Comparison of ENCODE assay signal across 13 mouse cellular contexts in the genomic region with DNA sequence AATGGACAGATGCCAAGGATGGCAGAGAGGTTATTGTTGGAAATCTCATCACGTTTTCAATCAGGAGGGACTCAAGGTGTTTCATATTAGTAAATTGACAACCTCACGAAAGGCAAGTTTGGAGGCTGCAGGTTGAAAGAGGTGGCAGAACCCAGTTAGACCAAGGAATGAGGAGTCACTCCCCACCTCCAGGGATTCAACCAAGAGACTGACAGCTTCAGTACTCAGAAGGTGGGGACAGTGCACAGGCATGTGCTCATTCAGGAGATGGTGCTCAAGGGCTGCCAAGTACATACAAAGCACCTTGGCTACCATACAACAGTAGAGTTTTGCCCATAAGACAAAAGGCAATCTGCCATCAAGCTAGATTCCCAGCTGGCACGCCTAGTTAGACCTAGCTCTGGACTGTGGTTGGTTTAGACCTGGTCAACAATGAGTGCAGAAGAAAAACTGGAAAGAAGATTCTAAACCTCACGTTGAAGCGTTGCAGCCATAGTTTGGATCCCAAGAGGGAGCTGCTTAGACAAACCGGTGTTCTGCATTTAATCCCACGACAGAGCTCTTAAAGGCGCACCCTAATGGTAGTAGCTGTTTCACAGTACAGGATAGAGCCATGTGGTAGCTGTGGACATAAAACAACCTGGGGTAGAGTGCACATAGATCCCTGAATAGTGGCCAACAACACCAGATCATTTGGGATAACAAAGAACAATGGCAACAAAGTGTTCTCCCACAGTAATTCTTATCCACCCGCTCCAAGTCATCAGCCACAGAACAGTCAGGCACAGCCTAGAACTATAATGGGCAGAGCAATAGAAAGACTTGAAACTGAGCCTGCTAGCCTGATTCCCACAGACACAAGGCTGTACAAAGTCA. TPM values are rescaled to one million over a fixed set of nuclear protein-coding genes. Genes with fewer than 3 reads are reported as not detected.
DNase-seq lines count a peak whose midpoint lies in the region; ATAC-seq lines count a peak whose summit lies in the region.
"Had no signal": no experiment of that assay in that cellular context is flagged by ENCODE, and none has a peak within 500 bp of the region (broad histone marks: within the 10 kb centered on the region; RNA-seq: fewer than 3 reads in every experiment).

No protein-coding gene starts in this region.

- H3K36me3 ChIP-seq in heart, embryonic 14.5 days (ENCODE audit: control insufficient read depth, insufficient read depth, low read length): peaks cover 15% of the 10 kb centered on the region
- H3K36me3 ChIP-seq in hindbrain, embryonic 15.5 days: no peaks in the 10 kb centered on the region

- H3K27me3 ChIP-seq in heart, embryonic 14.5 days (ENCODE audit: control insufficient read depth, insufficient read depth, low read length): no peaks in the 10 kb centered on the region
- H3K27me3 ChIP-seq in hindbrain, embryonic 15.5 days: no peaks in the 10 kb centered on the region

- DNase-seq in heart, adult 9 months (ENCODE audit: low spot score in 2 of 2): no peak
- DNase-seq in 416B (ENCODE audit: low read depth) (peak; percentile 18), NIH3T3 (ENCODE audit: low read depth) (peak; percentile 18)
- DNase-seq in urinary bladder, postnatal 10 days (ENCODE audit: low spot score): no peak
- no peak for DNase-seq in kidney, adult 9 months
- DNase-seq in gastrocnemius, adult 8-10 months (ENCODE audit: low spot score in 2 of 2): no peak
- DNase-seq: thymus, postnatal 4 days had no signal

- no peaks in the 10 kb centered on the region for H3K9me3 ChIP-seq in heart, embryonic 14.5 days (ENCODE audit: control insufficient read depth, low read length)
- no peaks in the 10 kb centered on the region for H3K9me3 ChIP-seq in hindbrain, embryonic 15.5 days
- H3K9me3 ChIP-seq: G1E had no signal

- H3K9ac ChIP-seq in heart, embryonic 14.5 days (ENCODE audit: low read length): no peak overlapping the region
- H3K9ac ChIP-seq in hindbrain, embryonic 15.5 days: peak overlapping the region; percentile 43; the same call in 1 of the 2 replicates

- H3K4me1 ChIP-seq in heart, embryonic 14.5 days (ENCODE audit: control insufficient read depth in 2 of 2, insufficient read depth in 2 of 2, low read length in 2 of 2): peaks cover 3 to 18% of the 10 kb centered on the region in 2 experiments; a peak in 2 of 4 replicates
- peaks cover 22% of the 10 kb centered on the region for H3K4me1 ChIP-seq in hindbrain, embryonic 15.5 days (replicated peaks)

- no peak overlapping the region for H3K27ac ChIP-seq in heart, embryonic 14.5 days (replicated peaks in 1 of 2; ENCODE audit: control insufficient read depth in 1 of 2, insufficient read depth in 1 of 2, low read depth in 2 of 2, low read length in 2 of 2)
- H3K27ac ChIP-seq in hindbrain, embryonic 15.5 days (replicated peaks): peak overlapping the region; percentile 88

- 82% methylated on average over 9 of the region's 9 CpGs for WGBS in heart, embryonic 14.5 days
- WGBS in hindbrain, embryonic 15.5 days: 78% methylated on average over 9 of the region's 9 CpGs

- peak overlapping the region; percentile 74 for H3K4me2 ChIP-seq in heart, embryonic 14.5 days (ENCODE audit: low read length)
- peak overlapping the region; percentile 63 for H3K4me2 ChIP-seq in hindbrain, embryonic 15.5 days

- H3K4me3 ChIP-seq in heart, embryonic 14.5 days (ENCODE audit: control insufficient read depth in 1 of 2, insufficient read depth in 1 of 2, low read depth in 1 of 2, low read length in 2 of 2): no peak overlapping the region
- peak overlapping the region; percentile 42 for H3K4me3 ChIP-seq in hindbrain, embryonic 15.5 days
- H3K4me3 ChIP-seq: erythroblast, embryonic 14.5 days had no signal

- ATAC-seq in heart, embryonic 14.5 days (ENCODE audit: insufficient number of reproducible peaks, insufficient read depth, low FRiP score, low read depth): no peak
- no peak for ATAC-seq in hindbrain, embryonic 15.5 days (ENCODE audit: low FRiP score, low read depth)

RNA-seq across cellular contexts. Expression of a gene that starts 27.5 kb away (rescaled TPM):
- 19.1 and 23.8 TPM in 2 replicates for polyA plus RNA-seq in heart, embryonic 14.5 days (2014; fragmentation: Nextera tagmentation; extraction: Ambion mirVana)
- polyA plus RNA-seq in hindbrain, embryonic 15.5 days (2015; fragmentation: Nextera tagmentation; extraction: Ambion mirVana): 8.6 and 9.5 TPM in 2 replicates
- 10 to 100 TPM; 14.3 to 17.5 (median 15.7) TPM for total RNA-seq in gastrocnemius, adult 8-10 months (2022)

RNA-seq across cellular contexts. Expression of a gene that starts 27.6 kb away (rescaled TPM):
- 0.28 and 0.32 TPM in 2 replicates for polyA plus RNA-seq in heart, embryonic 14.5 days (2014; fragmentation: Nextera tagmentation; extraction: Ambion mirVana)
- polyA plus RNA-seq in hindbrain, embryonic 15.5 days (2015; fragmentation: Nextera tagmentation; extraction: Ambion mirVana): 34.7 and 35.8 TPM in 2 replicates
- total RNA-seq in gastrocnemius, adult 8-10 months (2022): not detected
- total RNA-seq: hematopoietic stem cell, adult 5-6 weeks; monocyte, adult 5-6 weeks had no signal
- polyA plus RNA-seq: erythroblast, embryonic 14.5 days; G1E had no signal

RNA-seq across cellular contexts. Expression of a gene that starts 44.5 kb away (rescaled TPM):
- 6.5 and 6.8 TPM in 2 replicates for polyA plus RNA-seq in heart, embryonic 14.5 days (2014; fragmentation: Nextera tagmentation; extraction: Ambion mirVana)
- 2.7 and 3.1 TPM in 2 replicates for polyA plus RNA-seq in hindbrain, embryonic 15.5 days (2015; fragmentation: Nextera tagmentation; extraction: Ambion mirVana)
- 10 to 100 TPM; 35.8 to 50.4 (median 44.8) TPM for total RNA-seq in gastrocnemius, adult 8-10 months (2022)
- total RNA-seq: hematopoietic stem cell, adult 5-6 weeks had no signal
- polyA plus RNA-seq: G1E had no signal

RNA-seq across cellular contexts. Expression of a gene that starts 50.6 kb away (rescaled TPM):
- 17.0 and 18.6 TPM in 2 replicates for polyA plus RNA-seq in heart, embryonic 14.5 days (2014; fragmentation: Nextera tagmentation; extraction: Ambion mirVana)
- 15.7 and 17.1 TPM in 2 replicates for polyA plus RNA-seq in hindbrain, embryonic 15.5 days (2015; fragmentation: Nextera tagmentation; extraction: Ambion mirVana)
- total RNA-seq in gastrocnemius, adult 8-10 months (2022): 10 to 100 TPM; 22.7 to 30.0 (median 26.5) TPM

Comparison
In these comparisons a context has a peak if more than half of its experiments do, and no peak if none do; other contexts are left out.
1. DNase-seq: peak in 416B (single experiment) and NIH3T3 (single experiment); none in heart, adult 9 months (0 of 2), urinary bladder, postnatal 10 days (single experiment), kidney, adult 9 months (single experiment) and gastrocnemius, adult 8-10 months (0 of 2).
2. RNA of a gene that starts 27.6 kb away (polyA plus RNA-seq): 34.7 to 35.8 TPM in hindbrain, embryonic 15.5 days; 0.28 to 0.32 TPM in heart, embryonic 14.5 days; every median in the first group is over 10 times any median in the second.